Mouse (Mus musculus): ENCODE data around the gene Slc22a22. TPM values are rescaled to one million over a fixed set of nuclear protein-coding genes. Genes with fewer than 3 reads are reported as not detected.
"Not testable (repeated sequence)": the region's sequence is repeated elsewhere in the genome, so short reads cannot be mapped to it uniquely, and the experiment has no call there.

Slc22a22 gene
- polyA plus RNA-seq, 1 experiment, result not detected

- Histone ChIP-seq H3K4me1 (ENCODE audit: control insufficient read depth, insufficient read depth, low read length) (no peaks in the 10 kb centered on the region), H3K4me3 (replicated peaks; ENCODE audit: control insufficient read depth, low read depth, low read length) (no peak overlapping the region), H3K27ac (ENCODE audit: control insufficient read depth, insufficient read depth, low read depth, low read length, poor library complexity) (no peak overlapping the region)
- TF ChIP-seq CTCF (IDR thresholded peaks at IDR 0.05; ENCODE audit: control insufficient read depth, insufficient read depth, low read length) (no peak), POLR2A (IDR thresholded peaks at IDR 0.05; ENCODE audit: borderline replicate concordance, control insufficient read depth, low read depth, low read length) (no peak)
- WGBS, result 88% methylated on average over 2 of the region's 2 CpGs
These were observed 146.1 kb downstream of the Slc22a22 start for GRCm38 (mm10) chr15:57331326-57331725.

- 60% methylated on average over 2 of the region's 2 CpGs for WGBS
- TF ChIP-seq POLR2A (IDR thresholded peaks at IDR 0.05; ENCODE audit: borderline replicate concordance, control insufficient read depth, low read depth, low read length) (no peak), CTCF (IDR thresholded peaks at IDR 0.05; ENCODE audit: control insufficient read depth, insufficient read depth, low read length) (no peak)
- Histone ChIP-seq H3K27ac (ENCODE audit: control insufficient read depth, insufficient read depth, low read depth, low read length, poor library complexity) (no peak overlapping the region), H3K4me1 (ENCODE audit: control insufficient read depth, insufficient read depth, low read length) (no peaks in the 10 kb centered on the region), H3K4me3 (replicated peaks; ENCODE audit: control insufficient read depth, low read depth, low read length) (no peak overlapping the region)
These were observed 159.4 kb downstream of the Slc22a22 start for GRCm38 (mm10) chr15:57318001-57318400.

DNA sequence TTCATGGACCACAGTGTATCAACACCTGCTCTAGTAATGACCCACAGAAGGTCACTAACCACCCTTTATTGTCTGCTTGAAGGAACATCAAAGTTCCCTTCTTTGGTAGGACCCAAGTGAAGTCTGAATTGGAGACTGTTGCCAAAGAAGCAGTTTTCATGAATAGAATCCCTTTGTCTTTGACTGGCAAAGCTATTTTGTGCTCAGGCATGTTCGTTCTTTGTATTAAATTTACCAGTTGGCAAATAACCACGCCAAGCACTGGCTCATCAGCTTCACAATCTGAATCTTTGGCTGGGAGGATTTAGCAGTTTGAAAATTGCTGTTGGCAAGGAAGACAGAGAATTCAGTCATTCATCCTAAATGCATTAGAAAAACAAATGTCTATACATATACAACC, 160.9 kb downstream of the Slc22a22 start:
- H3K27ac ChIP-seq (ENCODE audit: control insufficient read depth, insufficient read depth, low read depth, low read length, poor library complexity), result no peak overlapping the region
- H3K4me1 ChIP-seq (ENCODE audit: control insufficient read depth, insufficient read depth, low read length), result no peaks in the 10 kb centered on the region
- WGBS, result 67% methylated on average over 2 of the region's 2 CpGs
- TF ChIP-seq POLR2A (IDR thresholded peaks at IDR 0.05; ENCODE audit: borderline replicate concordance, control insufficient read depth, low read depth, low read length) (no peak), CTCF (IDR thresholded peaks at IDR 0.05; ENCODE audit: control insufficient read depth, insufficient read depth, low read length) (no peak)
- no peak overlapping the region for H3K4me3 ChIP-seq (replicated peaks; ENCODE audit: control insufficient read depth, low read depth, low read length)

- H3K4me1 ChIP-seq (ENCODE audit: control insufficient read depth, insufficient read depth, low read length), result no peaks in the 10 kb centered on the region
- TF ChIP-seq CTCF (IDR thresholded peaks at IDR 0.05; ENCODE audit: control insufficient read depth, insufficient read depth, low read length) (no peak), POLR2A (IDR thresholded peaks at IDR 0.05; ENCODE audit: borderline replicate concordance, control insufficient read depth, low read depth, low read length) (no peak)
- H3K4me3 ChIP-seq (replicated peaks; ENCODE audit: control insufficient read depth, low read depth, low read length), result no peak overlapping the region
- 70% methylated on average over 1 of the region's 1 CpGs for WGBS
- H3K27ac ChIP-seq (ENCODE audit: control insufficient read depth, insufficient read depth, low read depth, low read length, poor library complexity), result no peak overlapping the region
These were observed 174.7 kb downstream of the Slc22a22 start for GRCm38 (mm10) chr15:57302710-57303109.

DNA sequence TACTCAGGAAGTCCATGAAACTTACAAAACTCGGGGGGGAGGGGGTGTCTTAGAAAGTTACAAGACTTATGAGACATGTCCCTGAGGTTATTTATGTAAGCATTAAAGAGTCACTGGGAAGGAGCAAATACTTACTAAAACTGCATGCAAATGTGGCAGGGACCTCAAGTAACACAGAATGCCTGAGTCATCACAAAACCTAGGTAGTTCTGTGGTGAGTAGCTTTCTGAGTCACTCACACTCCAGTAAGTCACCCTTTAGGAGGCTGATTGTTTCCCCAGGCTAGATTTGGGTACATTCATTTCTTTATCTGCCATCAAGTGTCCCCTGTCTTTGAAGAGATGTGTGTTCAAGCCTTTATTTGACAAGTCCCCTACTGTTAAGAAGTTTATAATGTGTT, 198.9 kb downstream of the Slc22a22 start:
- no peak overlapping the region for H3K27ac ChIP-seq (ENCODE audit: control insufficient read depth, insufficient read depth, low read depth, low read length, poor library complexity)
- TF ChIP-seq CTCF (IDR thresholded peaks at IDR 0.05; ENCODE audit: control insufficient read depth, insufficient read depth, low read length) (no peak), POLR2A (IDR thresholded peaks at IDR 0.05; ENCODE audit: borderline replicate concordance, control insufficient read depth, low read depth, low read length) (no peak)
- H3K4me1 ChIP-seq (ENCODE audit: control insufficient read depth, insufficient read depth, low read length), result no peaks in the 10 kb centered on the region
- WGBS, result 35% methylated on average over 1 of the region's 1 CpGs
- no peak overlapping the region for H3K4me3 ChIP-seq (replicated peaks; ENCODE audit: control insufficient read depth, low read depth, low read length)

- no peak for TF ChIP-seq CTCF (IDR thresholded peaks at IDR 0.05; ENCODE audit: control insufficient read depth, insufficient read depth, low read length)
- TF ChIP-seq POLR2A (IDR thresholded peaks at IDR 0.05; ENCODE audit: borderline replicate concordance, control insufficient read depth, low read depth, low read length), result no peak
- no peak overlapping the region for H3K4me3 ChIP-seq (replicated peaks; ENCODE audit: control insufficient read depth, low read depth, low read length)
- no peak overlapping the region for H3K27ac ChIP-seq (ENCODE audit: control insufficient read depth, insufficient read depth, low read depth, low read length, poor library complexity)
- no peaks in the 10 kb centered on the region for H3K4me1 ChIP-seq (ENCODE audit: control insufficient read depth, insufficient read depth, low read length)
These were observed 201.0 kb downstream of the Slc22a22 start for GRCm38 (mm10) chr15:57276411-57276810.

DNA sequence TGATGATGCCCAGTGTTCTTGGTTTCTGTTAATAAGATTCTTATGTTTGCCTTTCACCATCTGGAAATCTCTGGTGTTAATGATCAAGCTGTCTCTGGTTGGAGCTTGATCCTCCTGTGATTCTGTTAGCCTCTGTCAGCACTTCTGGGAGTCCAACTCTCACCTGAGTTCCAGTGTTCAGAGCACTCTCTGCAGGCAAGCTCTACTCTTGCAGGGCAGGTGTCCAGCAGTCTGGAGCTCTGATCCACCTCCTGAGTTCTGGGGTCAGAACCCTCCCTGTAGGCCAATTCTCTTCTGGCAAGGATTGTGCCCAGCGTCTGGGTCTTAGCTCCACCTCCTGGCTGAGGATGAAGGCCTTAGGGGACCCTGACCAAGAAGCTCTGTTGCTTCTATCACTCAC, 237.4 kb downstream of the Slc22a22 start:
- H3K27ac ChIP-seq (ENCODE audit: control insufficient read depth, insufficient read depth, low read depth, low read length, poor library complexity); H3K4me3 ChIP-seq (replicated peaks; ENCODE audit: control insufficient read depth, low read depth, low read length): not testable (repeated sequence)
- 88% methylated on average over 1 of the region's 1 CpGs for WGBS

DNA sequence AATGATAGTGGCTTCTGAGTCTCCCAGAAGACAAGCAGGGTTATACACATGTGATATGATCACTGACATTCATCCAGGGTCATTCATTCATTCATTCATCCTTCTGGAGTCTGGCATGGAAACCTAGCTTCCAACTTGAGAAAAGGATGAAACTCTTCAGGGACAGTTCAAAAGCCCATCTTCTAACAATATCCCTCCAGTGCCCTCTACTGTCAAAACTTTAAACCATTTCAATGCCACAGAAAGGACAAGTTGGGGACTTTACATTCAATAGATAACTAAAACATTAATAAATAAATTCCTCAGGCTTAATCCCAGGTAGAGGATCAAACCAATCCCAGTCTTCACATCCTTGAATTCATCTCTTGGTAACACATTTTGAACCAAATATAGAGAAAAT, 247.0 kb downstream of the Slc22a22 start:
- no peak overlapping the region for H3K4me3 ChIP-seq (replicated peaks; ENCODE audit: control insufficient read depth, low read depth, low read length)
- TF ChIP-seq CTCF (IDR thresholded peaks at IDR 0.05; ENCODE audit: control insufficient read depth, insufficient read depth, low read length) (no peak), POLR2A (IDR thresholded peaks at IDR 0.05; ENCODE audit: borderline replicate concordance, control insufficient read depth, low read depth, low read length) (no peak)
- no peaks in the 10 kb centered on the region for H3K4me1 ChIP-seq (ENCODE audit: control insufficient read depth, insufficient read depth, low read length)
- no peak overlapping the region for H3K27ac ChIP-seq (ENCODE audit: control insufficient read depth, insufficient read depth, low read depth, low read length, poor library complexity)

More for the DNA sequence above, 237.4 kb downstream of the Slc22a22 start:
- not testable (repeated sequence) for H3K4me1 ChIP-seq (ENCODE audit: control insufficient read depth, insufficient read depth, low read length)

DNA sequence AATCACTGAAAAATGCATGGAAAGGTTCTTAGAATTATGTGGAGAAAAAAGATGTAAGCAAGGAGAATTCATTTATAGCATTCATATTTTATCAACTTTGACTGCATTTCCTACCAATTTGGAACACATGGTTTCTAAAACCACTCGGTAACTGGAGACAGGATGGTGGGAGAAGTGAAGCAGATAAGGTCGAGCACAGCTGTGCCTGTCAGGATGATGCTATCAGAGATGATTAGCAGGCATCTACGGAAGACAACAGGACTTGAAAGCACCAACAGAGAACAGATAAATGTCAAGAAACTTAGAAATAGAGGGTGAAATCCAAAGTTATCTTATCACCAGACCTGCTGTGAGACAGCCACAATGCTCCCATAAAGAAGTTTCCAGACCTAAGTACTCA, 272.1 kb downstream of the Slc22a22 start:
- WGBS, result 50% methylated on average over 3 of the region's 3 CpGs
- no peak overlapping the region for H3K27ac ChIP-seq (ENCODE audit: control insufficient read depth, insufficient read depth, low read depth, low read length, poor library complexity)
- TF ChIP-seq POLR2A (IDR thresholded peaks at IDR 0.05; ENCODE audit: borderline replicate concordance, control insufficient read depth, low read depth, low read length) (no peak), CTCF (IDR thresholded peaks at IDR 0.05; ENCODE audit: control insufficient read depth, insufficient read depth, low read length) (no peak)
- H3K4me3 ChIP-seq (replicated peaks; ENCODE audit: control insufficient read depth, low read depth, low read length), result no peak overlapping the region
- no peaks in the 10 kb centered on the region for H3K4me1 ChIP-seq (ENCODE audit: control insufficient read depth, insufficient read depth, low read length)

Data from bone marrow, adult 2 months (tissue).